Mouse (Mus musculus) left cerebral cortex, postnatal 14 days (tissue): ENCODE results near the gene Gimap5. TPM values are rescaled to one million over a fixed set of nuclear protein-coding genes. Genes with fewer than 3 reads are reported as not detected.

Experiments used
- DNase-seq, 2 experiments: peaks; one replicate each; pipeline ENCODE4 v3.0.0; 2021 to 2022; ENCODE audit warnings: low spot score in 2 of 2, mixed read lengths in 1 of 2
- intact Hi-C: fragments of 180-260 bp; cut with DNase I; formaldehyde crosslinking; loops from one replicate; pipeline ENCODE4 v1.15.1; 2025
- total RNA-seq, 2 experiments: library from RNA; stranded (reverse); gene quantifications; 2 replicates each; pipeline ENCODE4 v1.2.3; 2021

Gene Gimap5
- total RNA-seq, 2 experiments from 2014 or later, result 0.77 to 1.5 TPM

DNA sequence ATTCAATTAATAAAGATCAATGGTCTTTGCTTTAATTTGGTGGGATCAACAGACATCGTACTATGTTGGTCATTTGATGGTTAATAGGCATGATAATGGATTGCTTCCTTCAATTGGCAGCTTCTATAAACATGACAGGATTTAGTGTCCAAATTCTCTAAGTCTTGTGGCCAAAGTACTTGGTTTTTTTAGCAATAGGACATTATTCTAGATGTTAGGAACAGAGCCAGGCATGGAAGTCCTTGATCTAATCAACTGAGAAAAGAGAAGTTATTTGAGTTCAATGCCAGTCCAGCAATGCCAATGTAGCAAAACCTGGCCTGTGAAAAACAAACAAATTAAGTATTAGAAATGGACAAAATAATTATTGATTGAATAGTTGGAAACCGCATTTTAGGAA is 39.6 kb downstream of the Gimap5 start:
- intact Hi-C loops, result no loop called here
- no peak for DNase-seq

DNA sequence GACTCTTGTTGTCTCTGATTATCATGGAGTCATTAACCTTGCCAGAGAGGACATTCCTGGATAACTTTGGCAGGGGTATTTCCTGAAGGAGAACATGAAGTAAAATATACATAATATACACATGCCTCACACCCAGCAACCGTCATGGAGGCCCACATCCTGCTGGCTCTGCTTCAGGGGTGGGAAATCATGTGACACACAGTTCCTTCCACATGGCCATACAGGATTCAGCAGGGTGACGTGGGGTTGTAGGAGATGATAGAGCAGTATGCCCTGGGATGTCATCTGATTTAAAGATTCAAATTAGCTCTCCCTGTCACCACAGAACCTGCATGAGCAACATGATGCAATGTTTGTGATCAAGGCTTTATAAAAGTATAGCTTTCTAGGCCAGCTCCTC is 41.9 kb downstream of the Gimap5 start:
- no peak for DNase-seq
- intact Hi-C loops, result no loop called here

DNA sequence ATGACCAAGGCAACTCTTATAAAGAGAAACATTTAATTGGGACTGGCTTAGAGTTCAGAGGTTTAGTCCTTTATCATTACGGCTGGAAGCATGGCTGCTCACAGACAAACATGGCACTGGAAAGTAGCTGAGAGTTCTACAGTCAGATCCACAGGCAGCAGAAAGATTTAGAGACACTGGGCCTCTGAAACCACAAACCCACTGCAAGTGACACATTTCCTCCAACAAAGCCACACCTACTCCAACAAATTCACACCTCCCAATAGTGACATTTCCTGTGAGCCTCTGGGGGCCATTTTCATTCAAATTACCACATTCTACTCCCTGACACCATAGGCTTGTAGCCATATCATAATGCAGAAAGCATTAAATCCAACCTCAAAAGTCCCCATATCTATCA is 55.9 kb downstream of the Gimap5 start:
- no peak for DNase-seq
- intact Hi-C loops, result no loop called here

DNA sequence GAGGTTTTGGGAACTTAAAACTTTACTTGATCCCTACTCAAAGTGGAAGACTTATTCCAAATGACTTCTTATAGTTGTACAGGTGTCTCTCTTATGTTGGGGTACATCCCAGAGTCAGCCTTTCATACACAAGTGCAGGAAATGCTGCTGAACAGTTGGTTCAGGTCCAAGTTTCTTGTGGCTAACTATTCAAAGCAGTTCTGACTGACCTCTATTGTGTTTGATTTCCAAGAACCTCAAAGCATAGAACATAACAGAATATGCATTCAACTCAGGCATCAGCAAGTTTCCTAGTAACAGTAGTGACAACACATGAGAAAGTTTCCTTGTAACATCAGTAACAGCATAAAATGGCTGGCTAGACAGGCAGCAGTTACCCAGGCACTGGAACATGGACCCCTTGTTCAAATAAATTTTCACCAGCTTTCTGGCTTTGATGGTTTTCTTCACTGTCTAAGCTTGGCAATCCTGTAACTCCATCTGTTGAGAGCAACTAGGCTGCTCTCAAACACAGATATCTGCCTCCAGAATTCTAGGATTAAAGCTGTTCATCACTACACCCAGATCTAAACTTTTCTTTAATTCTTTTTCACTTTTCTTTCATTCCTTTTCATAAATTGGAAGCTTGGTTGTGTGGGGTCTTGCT is 57.5 kb downstream of the Gimap5 start:
- intact Hi-C loops, result no loop called here
- no peak for DNase-seq

Other genes starting within 250 kb of the Gimap5 start
- 100 to 1,000 TPM; 520 to 530 TPM for gene Atp6v0e2, start 208.6 kb upstream of the Gimap5 start, total RNA-seq
- gene Lrrc61, start 191.4 kb upstream of the Gimap5 start, total RNA-seq, result 10 to 100 TPM; 29.0 to 30.6 TPM
- 10 to 100 TPM; 10.3 to 10.9 TPM for gene Rarres2, start 173.4 kb upstream of the Gimap5 start, total RNA-seq
- gene Gm45021, start 156.6 kb upstream of the Gimap5 start, total RNA-seq, result not detected
- gene Repin1, start 152.3 kb upstream of the Gimap5 start, total RNA-seq, result 10 to 100 TPM; 34.0 to 36.7 TPM
- not detected for gene Gm44965, start 152.3 kb upstream of the Gimap5 start, total RNA-seq
- 1 to 10 TPM; 6.0 to 7.4 TPM for gene Zfp775, start 144.1 kb upstream of the Gimap5 start, total RNA-seq
- gene AI854703, start 119.4 kb upstream of the Gimap5 start, total RNA-seq, result 10 to 100 TPM; 15.6 to 18.4 TPM
- under 1 TPM; 0.97 to 0.99 TPM for gene Gimap8, start 99.0 kb upstream of the Gimap5 start, total RNA-seq
- 1 to 10 TPM in 1 of 2 experiments, under 1 TPM in 1; 0.83 to 1.4 TPM for gene Gimap9, start 70.1 kb upstream of the Gimap5 start, total RNA-seq
- gene Gimap4, start 61.6 kb upstream of the Gimap5 start, total RNA-seq, result under 1 TPM; 0.40 to 0.90 TPM
- gene Gimap6, start 38.0 kb upstream of the Gimap5 start, total RNA-seq, result 1 to 10 TPM; 6.4 to 6.5 TPM
- gene Gm28053, start 27.6 kb upstream of the Gimap5 start, total RNA-seq, result 1 to 10 TPM in 1 of 2 experiments, not detected in 1; 1.4 TPM
- not detected for gene Gimap7, start 27.6 kb upstream of the Gimap5 start, total RNA-seq
- gene Gimap1, start 7.1 kb upstream of the Gimap5 start, total RNA-seq, result 1 to 10 TPM; 2.2 TPM
- gene Gimap3, start 24.7 kb downstream of the Gimap5 start, total RNA-seq, result not detected
- gene Tmem176a, start 94.7 kb downstream of the Gimap5 start, total RNA-seq, result 10 to 100 TPM; 20.4 to 23.8 TPM
- gene Tmem176b, start 95.3 kb downstream of the Gimap5 start, total RNA-seq, result 10 to 100 TPM; 45.7 to 47.3 TPM
- gene Aoc1, start 126.7 kb downstream of the Gimap5 start, total RNA-seq, result not detected
- not detected for gene 1600015I10Rik, start 183.7 kb downstream of the Gimap5 start, total RNA-seq
- not detected for gene Doxl2, start 228.8 kb downstream of the Gimap5 start, total RNA-seq
- not detected for gene Svs1, start 240.7 kb downstream of the Gimap5 start, total RNA-seq